Mouse (Mus musculus) thymus, adult 18-20 months (tissue): ENCODE results near the gene Cytip.
"Not testable (repeated sequence)": the region's sequence is repeated elsewhere in the genome, so short reads cannot be mapped to it uniquely, and the experiment has no call there.

Source experiments
- DNase-seq, 2 experiments: peaks; one replicate each; pipeline ENCODE4 v3.0.0; 2022; ENCODE audit warnings: mixed read lengths in 2 of 2

Cytip gene

GRCm38 (mm10) chr2:58160541-58161307, 34.6 kb downstream of the Cytip start:
- peak in 1 of 2 experiments; percentile 34 for DNase-seq

- peak; percentile 49 to 72 for DNase-seq
Measured at GRCm38 (mm10) chr2:58159880-58160279, 35.5 kb downstream of the Cytip start.

- no peak for DNase-seq
Measured at GRCm38 (mm10) chr2:58159121-58159520, 36.2 kb downstream of the Cytip start.

- DNase-seq: no peak
Measured at GRCm38 (mm10) chr2:58158539-58158938, 36.8 kb downstream of the Cytip start.

- DNase-seq: no peak
Measured at GRCm38 (mm10) chr2:58158107-58158506, 37.2 kb downstream of the Cytip start.

- DNase-seq: no peak
Measured at GRCm38 (mm10) chr2:58157466-58157865, 37.9 kb downstream of the Cytip start.

- peak in 1 of 2 experiments; percentile 83 for DNase-seq
Measured at GRCm38 (mm10) chr2:58156495-58157392, 38.6 kb downstream of the Cytip start.

- peak in 1 of 2 experiments; percentile 19 for DNase-seq
Measured at GRCm38 (mm10) chr2:58156108-58156415, 39.3 kb downstream of the Cytip start.

GRCm38 (mm10) chr2:58155271-58156107, 39.8 kb downstream of the Cytip start:
- DNase-seq: peak in 1 of 2 experiments; percentile 39

- DNase-seq: no peak
Measured at GRCm38 (mm10) chr2:58154555-58154954, 40.8 kb downstream of the Cytip start.

GRCm38 (mm10) chr2:58153742-58154141, 41.6 kb downstream of the Cytip start:
- no peak for DNase-seq

GRCm38 (mm10) chr2:58149983-58150405, 45.3 kb downstream of the Cytip start:
- DNase-seq: no peak

GRCm38 (mm10) chr2:58146572-58146971, 48.8 kb downstream of the Cytip start:
- no peak for DNase-seq

- DNase-seq: no peak
Measured at GRCm38 (mm10) chr2:58140531-58140930, 54.8 kb downstream of the Cytip start.

- no peak for DNase-seq
Measured at GRCm38 (mm10) chr2:58138611-58139010, 56.7 kb downstream of the Cytip start.

- DNase-seq: peak in 1 of 2 experiments; percentile 57
Measured at GRCm38 (mm10) chr2:58137676-58138075, 57.7 kb downstream of the Cytip start.

- DNase-seq: no peak
Measured at GRCm38 (mm10) chr2:58136526-58136925, 58.8 kb downstream of the Cytip start.

- no peak for DNase-seq
Measured at GRCm38 (mm10) chr2:58135061-58135463, 60.3 kb downstream of the Cytip start.

GRCm38 (mm10) chr2:58132597-58132996, 62.7 kb downstream of the Cytip start:
- no peak for DNase-seq

GRCm38 (mm10) chr2:58129903-58130302, 65.4 kb downstream of the Cytip start:
- no peak for DNase-seq

GRCm38 (mm10) chr2:58111105-58111504, 84.2 kb downstream of the Cytip start:
- no peak for DNase-seq

GRCm38 (mm10) chr2:58107887-58108286, 87.4 kb downstream of the Cytip start:
- DNase-seq: not testable (repeated sequence)

- DNase-seq: no peak
Measured at GRCm38 (mm10) chr2:58107046-58107445, 88.3 kb downstream of the Cytip start.
